Mouse (Mus musculus) myocyte (in vitro differentiated cells): ENCODE results near the gene Zfhx3.

Experiments
- CEBPB ChIP-seq: IDR thresholded peaks from 2 replicates; pipeline ENCODE4 v1.6.1; 2011; ENCODE audit warnings: mild to moderate bottlenecking, moderate library complexity; ENCODE audit not compliant: poor library complexity, insufficient read depth, severe bottlenecking
- E2F4 ChIP-seq: IDR thresholded peaks from one replicate; pipeline ENCODE4 v1.6.1; 2011; ENCODE audit warnings: mild to moderate bottlenecking, control low read depth, moderate library complexity; ENCODE audit not compliant: insufficient read depth
- MAX ChIP-seq: IDR thresholded peaks from one replicate; pipeline ENCODE4 v1.6.1; 2011; ENCODE audit warnings: low read depth, mild to moderate bottlenecking, control low read depth
- MYOD1 ChIP-seq, 3 experiments: IDR thresholded peaks; one replicate each; pipeline ENCODE4 v1.6.1; 2011; ENCODE audit warnings: control low read depth in 2 of 3, low read depth in 2 of 3, mild to moderate bottlenecking in 2 of 3, moderate library complexity in 1 of 3; ENCODE audit not compliant: insufficient read length in 2 of 3, control insufficient read depth in 1 of 3
- MYOG ChIP-seq, 3 experiments: IDR thresholded peaks; one replicate each; pipeline ENCODE4 v1.6.1; 2011; ENCODE audit warnings: control low read depth in 2 of 3, low read depth in 2 of 3, mild to moderate bottlenecking in 2 of 3; ENCODE audit not compliant: insufficient read length in 2 of 3, control insufficient read depth in 1 of 3, insufficient read depth in 1 of 3
- POLR2A ChIP-seq: IDR thresholded peaks from one replicate; pipeline ENCODE4 v1.6.1; 2011; ENCODE audit warnings: low read depth, mild to moderate bottlenecking, control low read depth, moderate library complexity; ENCODE audit not compliant: insufficient read length
- POLR2AphosphoS2 ChIP-seq: IDR thresholded peaks from one replicate; pipeline ENCODE4 v1.6.1; 2011; ENCODE audit warnings: low read depth, control low read depth; ENCODE audit not compliant: insufficient read length
- REST ChIP-seq: IDR thresholded peaks from one replicate; pipeline ENCODE4 v1.6.1; 2011; ENCODE audit warnings: mild to moderate bottlenecking, control low read depth, moderate library complexity; ENCODE audit not compliant: insufficient read depth, insufficient read length
- SRF ChIP-seq: IDR thresholded peaks from one replicate; pipeline ENCODE4 v1.6.1; 2011; ENCODE audit warnings: low read depth; ENCODE audit not compliant: control insufficient read depth, insufficient read length
- TCF12 ChIP-seq: IDR thresholded peaks from one replicate; pipeline ENCODE4 v1.6.1; 2011; ENCODE audit warnings: mild to moderate bottlenecking, control low read depth; ENCODE audit not compliant: poor library complexity, insufficient read depth, severe bottlenecking
- TCF3 ChIP-seq: IDR thresholded peaks from one replicate; pipeline ENCODE4 v1.6.1; 2011; ENCODE audit warnings: low read depth, control low read depth; ENCODE audit not compliant: insufficient read length
- USF1 ChIP-seq: IDR thresholded peaks from one replicate; pipeline ENCODE4 v1.6.1; 2011; ENCODE audit warnings: low read depth, mild to moderate bottlenecking, control low read depth, moderate library complexity

- TF ChIP-seq TCF12: no peak
- TF ChIP-seq CEBPB: no peak
- no peak for TF ChIP-seq POLR2A
- TF ChIP-seq USF1: no peak
- TF ChIP-seq MAX: no peak
- TF ChIP-seq MYOG (IDR thresholded peaks at IDR 0.05; ENCODE audit: control insufficient read depth in 1 of 3, insufficient read depth in 1 of 3, insufficient read length in 2 of 3, low read depth in 2 of 3): no peak
- TF ChIP-seq MYOD1 (IDR thresholded peaks at IDR 0.05; ENCODE audit: control insufficient read depth in 1 of 3, insufficient read length in 2 of 3, low read depth in 2 of 3): no peak
- no peak for TF ChIP-seq SRF
- no peak for TF ChIP-seq E2F4
- TF ChIP-seq POLR2AphosphoS2: no peak
- TF ChIP-seq TCF3: no peak
- TF ChIP-seq REST: no peak
Observed at GRCm38 (mm10) chr8:108098598-108098997, 156.2 kb downstream of the Zfhx3 start.
